Mouse (Mus musculus) B cell, adult 62 days (primary cell): Measurements from ENCODE around the gene Oca2. TPM values are rescaled to one million over a fixed set of nuclear protein-coding genes. Genes with fewer than 3 reads are reported as not detected.

Source experiments
- total RNA-seq: library from RNA; stranded (reverse); gene quantifications from 4 replicates; pipeline ENCODE4 v1.2.4, GENCODE M21; 2023

Gene Oca2
- total RNA-seq: not detected in 4 replicates

DNA sequence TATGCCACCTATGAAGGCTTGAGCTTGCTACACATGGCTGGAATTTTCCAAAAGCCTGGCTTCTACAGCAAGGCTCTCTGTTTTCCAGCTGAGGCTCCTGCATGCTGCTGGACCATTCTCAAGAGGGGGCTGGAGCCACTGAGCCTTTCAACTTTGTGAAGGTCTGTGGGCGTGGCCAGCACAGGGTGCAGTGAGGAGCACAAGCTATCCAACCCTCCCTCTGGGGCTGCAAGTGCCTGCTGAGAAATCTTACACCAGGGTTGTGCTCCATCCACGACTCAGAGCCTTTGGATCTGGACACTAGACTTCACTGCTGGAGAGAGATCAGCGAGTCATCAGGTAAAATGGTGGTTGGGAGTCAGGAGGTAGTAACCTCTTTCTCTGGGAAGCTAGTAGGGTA, at the start of gene Oca2:
TSS of gene Oca2 (plus strand) at position 218 of the 400 bp plus-strand sequence.

Other genes with a start within 250 kb of the Oca2 start
- 0.16 to 0.30 TPM in 2 of 4 replicates, not detected in the others for gene Nipa1, start 219.8 kb upstream of the Oca2 start, total RNA-seq
- gene Herc2, start 189.6 kb upstream of the Oca2 start, total RNA-seq: 71.6 to 88.1 TPM (median 82.5 TPM) in 4 replicates